12 mouse cellular contexts compared by ENCODE assay signal in the genomic region with DNA sequence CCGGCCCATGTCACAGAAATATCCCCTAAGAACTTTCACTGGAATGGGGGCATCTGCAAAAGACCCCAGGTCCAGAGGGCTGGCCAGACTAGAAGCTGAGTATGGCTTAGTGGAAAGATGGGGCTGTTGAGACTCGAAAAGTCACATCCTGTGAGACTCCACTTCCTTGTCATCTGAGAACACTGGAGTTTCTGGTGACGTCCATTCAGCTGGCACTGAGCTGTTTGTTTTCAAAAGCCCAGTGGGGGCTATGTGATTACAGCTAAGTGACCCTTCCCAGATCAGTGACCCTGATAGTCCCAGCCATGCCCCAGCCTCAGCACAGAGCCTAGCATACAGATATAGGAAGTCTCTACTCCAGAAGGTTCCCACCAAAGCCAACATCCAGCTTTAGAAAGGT. TPM values are rescaled to one million over a fixed set of nuclear protein-coding genes. Genes with fewer than 3 reads are reported as not detected.
DNase-seq lines count a peak whose midpoint lies in the region; ATAC-seq and TF ChIP-seq lines count a peak whose summit lies in the region.
"Had no signal": no experiment of that assay in that cellular context is flagged by ENCODE, and none has a peak within 500 bp of the region (broad histone marks: within the 10 kb centered on the region; RNA-seq: fewer than 3 reads in every experiment).

No protein-coding gene starts in this region.

- intact Hi-C loops in heart, adult 2 months (cut with DNase I): loop anchor here (2.0 kb wide), 1 partner anchor 15 kb away; no protein-coding TSS in a partner anchor
- intact Hi-C loops in heart, postnatal 25 days (cut with DNase I): no loop called here

- H3K79me2 ChIP-seq in heart, adult 2 months (replicated peaks; ENCODE audit: control insufficient read depth, insufficient read depth, low read length): no peaks in the 10 kb centered on the region
- no peaks in the 10 kb centered on the region for H3K79me2 ChIP-seq in myocyte (ENCODE audit: control insufficient read depth, insufficient read depth)

- no peaks in the 10 kb centered on the region for H3K36me3 ChIP-seq in heart, adult 2 months (ENCODE audit: control insufficient read depth, insufficient read depth, low read length)
- no peaks in the 10 kb centered on the region for H3K36me3 ChIP-seq in kidney, postnatal 0 days (ENCODE audit: insufficient read depth, low read length)
- H3K36me3 ChIP-seq in embryonic facial prominence, embryonic 13.5 days: no peaks in the 10 kb centered on the region
- H3K36me3 ChIP-seq in myocyte (ENCODE audit: control insufficient read depth, insufficient read depth): no peaks in the 10 kb centered on the region
- H3K36me3 ChIP-seq: neural tube, embryonic 13.5 days had no signal

- TF ChIP-seq EP300 in heart, adult 2 months (IDR thresholded peaks at IDR 0.05; ENCODE audit: insufficient read depth, low read depth, low read length): no peak

- peak overlapping the region; percentile 13 for H3K27ac ChIP-seq in heart, adult 2 months
- no peak overlapping the region; the same call in 1 of the 2 replicates for H3K27ac ChIP-seq in kidney, postnatal 0 days
- no peak overlapping the region; the same call in 1 of the 2 replicates for H3K27ac ChIP-seq in embryonic facial prominence, embryonic 13.5 days
- H3K27ac ChIP-seq: neural tube, embryonic 13.5 days had no signal

- DNase-seq in heart, adult 2 months: no peak
- DNase-seq in heart, postnatal 25 days (ENCODE audit: low spot score): no peak
- DNase-seq in kidney, postnatal 0 days (ENCODE audit: low spot score): peak; percentile 52
- no peak for DNase-seq in kidney, postnatal 25 days
- no peak for DNase-seq in cerebellum, adult 18-20 months
- DNase-seq: heart, adult 18-20 months; kidney, postnatal 36 days had no signal

- no peak for ATAC-seq in kidney, postnatal 0 days (replicated peaks; ENCODE audit: low FRiP score, low read depth)
- no peak for ATAC-seq in embryonic facial prominence, embryonic 13.5 days (ENCODE audit: insufficient number of reproducible peaks, insufficient read depth, low FRiP score, low TSS enrichment, low read depth)
- no peak for ATAC-seq in activated CD4-positive, CD25-positive, alpha-beta regulatory T cell, adult 4 months

- H3K9me3 ChIP-seq in kidney, postnatal 0 days (replicated peaks; ENCODE audit: low read length): no peaks in the 10 kb centered on the region
- H3K9me3 ChIP-seq in embryonic facial prominence, embryonic 13.5 days: no peaks in the 10 kb centered on the region
- H3K9me3 ChIP-seq: neural tube, embryonic 13.5 days had no signal

- H3K9ac ChIP-seq in heart, adult 2 months (ENCODE audit: low read depth, low read length): peak overlapping the region; percentile 23; the same call in 1 of the 2 replicates
- H3K9ac ChIP-seq in kidney, postnatal 0 days (ENCODE audit: low read depth, low read length): no peak overlapping the region; the same call in 1 of the 2 replicates
- H3K9ac ChIP-seq in embryonic facial prominence, embryonic 13.5 days: 0 out of 2 replicates have a peak overlapping the region, but pooled peaks have one; percentile 32
- H3K9ac ChIP-seq: neural tube, embryonic 13.5 days had no signal

- WGBS in heart, adult 2 months: 33% methylated on average over 3 of the region's 3 CpGs
- WGBS in kidney, postnatal 0 days: 18% methylated on average over 3 of the region's 3 CpGs
- 21% methylated on average over 3 of the region's 3 CpGs for WGBS in embryonic facial prominence, embryonic 13.5 days

- peaks cover 11% of the 10 kb centered on the region for H3K4me1 ChIP-seq in heart, adult 2 months (ENCODE audit: control insufficient read depth, insufficient read depth, low read length)
- H3K4me1 ChIP-seq in kidney, postnatal 0 days (replicated peaks; ENCODE audit: insufficient read depth, low read length): peaks cover 25% of the 10 kb centered on the region
- H3K4me1 ChIP-seq in embryonic facial prominence, embryonic 13.5 days: peaks cover 62% of the 10 kb centered on the region

- TF ChIP-seq CTCF in heart, adult 2 months (IDR thresholded peaks at IDR 0.05): no peak
- TF ChIP-seq CTCF in kidney, postnatal 0 days (IDR thresholded peaks at IDR 0.05; ENCODE audit: low read depth): no peak

- H3K4me3 ChIP-seq in heart, adult 2 months: no peak overlapping the region
- no peak overlapping the region for H3K4me3 ChIP-seq in kidney, postnatal 0 days (replicated peaks; ENCODE audit: low read depth, low read length)
- no peak overlapping the region for H3K4me3 ChIP-seq in embryonic facial prominence, embryonic 13.5 days
- H3K4me3 ChIP-seq in myocyte: no peak overlapping the region
- H3K4me3 ChIP-seq: neural tube, embryonic 13.5 days had no signal

- H3ac ChIP-seq in myocyte (ENCODE audit: control insufficient read depth, insufficient read length): no peak overlapping the region

- H3K4me2 ChIP-seq in kidney, postnatal 0 days (ENCODE audit: low read length): peak overlapping the region; percentile 27; the same call in 1 of the 2 replicates
- peak overlapping the region; percentile 26; the same call in 1 of the 2 replicates for H3K4me2 ChIP-seq in embryonic facial prominence, embryonic 13.5 days
- H3K4me2 ChIP-seq in myocyte (ENCODE audit: low read depth): peak overlapping the region; percentile 42
- H3K4me2 ChIP-seq: midbrain, embryonic 11.5 days; neural tube, embryonic 13.5 days had no signal

- TF ChIP-seq POLR2A in heart, adult 2 months (IDR thresholded peaks at IDR 0.05; ENCODE audit: insufficient read depth, low read depth, low read length): no peak
- TF ChIP-seq POLR2A in myocyte (IDR thresholded peaks at IDR 0.05; ENCODE audit: insufficient read length, low read depth): no peak

- no peaks in the 10 kb centered on the region for H3K27me3 ChIP-seq in heart, adult 2 months (ENCODE audit: control insufficient read depth, insufficient read depth, low read length)
- H3K27me3 ChIP-seq in kidney, postnatal 0 days (ENCODE audit: insufficient read depth, low read length): no peaks in the 10 kb centered on the region
- H3K27me3 ChIP-seq in embryonic facial prominence, embryonic 13.5 days: peaks cover 17% of the 10 kb centered on the region
- H3K27me3 ChIP-seq in myocyte (ENCODE audit: control insufficient read depth, insufficient read depth, insufficient read length): peaks cover 3% of the 10 kb centered on the region

TF ChIP-seq in myocyte, 11 proteins besides CTCF, POLR2A, EP300 and RAD21:
- TF ChIP-seq MYOG (IDR thresholded peaks at IDR 0.05; ENCODE audit: control insufficient read depth in 1 of 3, insufficient read depth in 1 of 3, insufficient read length in 2 of 3, low read depth in 2 of 3) (no peak), REST (IDR thresholded peaks at IDR 0.05; ENCODE audit: insufficient read depth, insufficient read length) (no peak), POLR2AphosphoS2 (IDR thresholded peaks at IDR 0.05; ENCODE audit: insufficient read length, low read depth) (no peak), CEBPB (IDR thresholded peaks at IDR 0.05; ENCODE audit: insufficient read depth, poor library complexity, severe bottlenecking) (no peak), E2F4 (IDR thresholded peaks at IDR 0.05; ENCODE audit: insufficient read depth) (no peak), TCF12 (IDR thresholded peaks at IDR 0.05; ENCODE audit: insufficient read depth, poor library complexity, severe bottlenecking) (no peak)

RNA-seq across cellular contexts. Expression of gene Trpv4, which starts 6.8 kb away (rescaled TPM):
- total RNA-seq in heart, adult 2 months (2021): 1 to 10 TPM; 3.6 to 5.1 TPM
- polyA plus RNA-seq in heart, adult 2 months (2012; rRNA removed): 4.6 and 7.5 TPM in 2 replicates
- 1 to 10 TPM; 5.1 to 5.3 TPM for total RNA-seq in heart, postnatal 25 days (2021)
- 31.3 and 35.6 TPM in 2 replicates for polyA plus RNA-seq in kidney, postnatal 0 days (2015; fragmentation: Nextera tagmentation; extraction: Ambion mirVana)
- polyA plus RNA-seq in embryonic facial prominence, embryonic 13.5 days (2015; fragmentation: Nextera tagmentation; extraction: Ambion mirVana): 10.8 and 13.9 TPM in 2 replicates
- 0.12 TPM for polyA plus RNA-seq in myocyte (2012; fragmentation: generic; extraction: Trizol)
- polyA plus RNA-seq in activated CD4-positive, CD25-positive, alpha-beta regulatory T cell, adult 4 months (2017; shearing (Covaris generic)): under 1 TPM; 0.24 to 0.25 TPM

RNA-seq across cellular contexts. Expression of gene Gltp, which starts 39.3 kb away (rescaled TPM):
- total RNA-seq in heart, adult 2 months (2021): 10 to 100 TPM; 14.2 to 17.0 TPM
- polyA plus RNA-seq in heart, adult 2 months (2012; rRNA removed): 36.3 and 37.8 TPM in 2 replicates
- total RNA-seq in heart, postnatal 25 days (2021): 10 to 100 TPM; 17.1 to 18.0 TPM
- polyA plus RNA-seq in kidney, postnatal 0 days (2015; fragmentation: Nextera tagmentation; extraction: Ambion mirVana): 65.0 and 70.3 TPM in 2 replicates
- polyA plus RNA-seq in embryonic facial prominence, embryonic 13.5 days (2015; fragmentation: Nextera tagmentation; extraction: Ambion mirVana): 88.4 and 94.6 TPM in 2 replicates
- polyA plus RNA-seq in myocyte (2012; fragmentation: generic; extraction: Trizol): 45.2 TPM
- polyA plus RNA-seq in activated CD4-positive, CD25-positive, alpha-beta regulatory T cell, adult 4 months (2017; shearing (Covaris generic)): 100 to 1,000 TPM; 251 to 266 TPM

RNA-seq across cellular contexts. Expression of gene Tchp, which starts 56.1 kb away (rescaled TPM):
- total RNA-seq in heart, adult 2 months (2021): 1 to 10 TPM; 3.4 to 4.0 TPM
- polyA plus RNA-seq in heart, adult 2 months (2012; rRNA removed): 6.1 and 8.5 TPM in 2 replicates
- total RNA-seq in heart, postnatal 25 days (2021): 1 to 10 TPM; 3.5 to 3.6 TPM
- polyA plus RNA-seq in kidney, postnatal 0 days (2015; fragmentation: Nextera tagmentation; extraction: Ambion mirVana): 10.2 and 12.2 TPM in 2 replicates
- 19.6 and 19.8 TPM in 2 replicates for polyA plus RNA-seq in embryonic facial prominence, embryonic 13.5 days (2015; fragmentation: Nextera tagmentation; extraction: Ambion mirVana)
- polyA plus RNA-seq in myocyte (2012; fragmentation: generic; extraction: Trizol): 9.3 TPM
- polyA plus RNA-seq in activated CD4-positive, CD25-positive, alpha-beta regulatory T cell, adult 4 months (2017; shearing (Covaris generic)): 10 to 100 TPM in 1 of 2 experiments, 1 to 10 TPM in 1; 4.4 to 15.0 TPM
